Mouse (Mus musculus): Measurements from ENCODE around the gene Fem1b. TPM values are rescaled to one million over a fixed set of nuclear protein-coding genes. Genes with fewer than 3 reads are reported as not detected.

Fem1b gene
- total and polyA plus RNA-seq, 3 experiments, result 4.9 to 16.7 (median 16.1) TPM

DNA sequence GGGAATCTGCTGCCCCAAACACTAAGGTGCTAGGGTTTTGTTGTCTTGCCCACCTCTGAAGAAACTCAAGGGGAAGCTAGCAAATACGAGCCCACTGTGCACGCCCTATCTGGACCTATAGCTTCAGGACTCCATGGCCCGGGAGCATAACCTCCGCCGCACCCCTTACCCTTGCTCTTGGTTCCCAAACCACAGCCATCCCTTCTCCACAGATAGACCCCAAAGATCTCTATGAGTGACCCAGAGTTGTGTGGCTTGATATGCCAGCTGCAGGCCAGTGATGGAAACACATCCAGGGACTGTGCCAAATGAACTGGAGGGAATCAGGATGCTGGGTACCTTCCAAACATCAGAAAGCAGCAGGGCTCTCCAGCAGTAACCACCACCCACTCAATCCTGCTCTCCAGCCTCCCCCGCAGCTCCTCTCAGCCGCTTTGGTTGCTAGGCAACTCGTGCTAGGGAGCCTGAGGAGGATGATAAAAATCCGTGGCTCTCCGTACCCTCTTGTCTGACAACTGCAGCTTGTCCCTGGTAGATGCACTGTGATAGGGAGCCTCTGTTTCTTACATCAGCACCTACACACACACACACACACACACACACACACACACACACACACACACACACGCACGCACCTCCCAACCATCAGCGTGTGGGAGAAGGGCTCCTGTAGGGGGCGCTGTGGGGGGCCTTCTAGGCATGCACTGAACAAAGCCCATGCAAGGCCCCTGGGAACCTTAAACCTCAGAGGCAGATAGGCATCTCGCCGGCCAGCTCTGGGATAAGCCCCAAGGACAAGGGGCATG, 28.6 kb downstream of the Fem1b start:
- DNase-seq, result no peak
- no peaks in the 10 kb centered on the region for H3K4me1 ChIP-seq (ENCODE audit: control insufficient read depth, insufficient read depth, low read length)
- H3K79me2 ChIP-seq (replicated peaks; ENCODE audit: control insufficient read depth, insufficient read depth, low read length), result no peaks in the 10 kb centered on the region
- no peaks in the 10 kb centered on the region for H3K27me3 ChIP-seq (ENCODE audit: control insufficient read depth, insufficient read depth, low read length)
- 45% methylated on average over 16 of the region's 16 CpGs for WGBS
- no peak overlapping the region for H3K4me3 ChIP-seq
- no peak for TF ChIP-seq POLR2A (IDR thresholded peaks at IDR 0.05; ENCODE audit: insufficient read depth, low read depth, low read length)
- H3K9ac ChIP-seq (ENCODE audit: low read depth, low read length), result no peak overlapping the region
- H3K27ac ChIP-seq, result no peak overlapping the region
- H3K36me3 ChIP-seq (ENCODE audit: control insufficient read depth, insufficient read depth, low read length), result no peaks in the 10 kb centered on the region
- intact Hi-C loops (cut with DNase I), result loop anchor here (5.0 to 10.0 kb wide), 2 partner anchors 44 to 308 kb away; no protein-coding TSS in a partner anchor

DNA sequence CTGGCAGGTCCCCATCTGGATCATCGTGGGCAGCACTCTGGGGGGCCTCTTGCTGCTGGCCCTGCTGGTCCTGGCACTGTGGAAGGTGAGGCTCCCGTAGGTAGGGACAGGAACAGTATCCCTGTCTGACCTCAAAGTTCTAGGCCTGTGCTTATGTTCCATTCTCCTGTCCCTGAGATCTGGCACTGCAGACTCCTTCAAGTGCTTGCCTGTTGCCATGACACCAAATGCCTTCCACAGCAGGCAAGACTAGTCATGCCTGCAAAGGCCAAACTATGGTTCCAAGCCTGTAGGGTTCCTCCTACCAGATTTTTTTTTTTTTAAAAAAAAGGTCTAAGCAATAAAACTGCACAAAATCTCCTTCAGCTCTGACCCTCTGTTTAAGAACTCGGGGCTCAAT, 29.8 kb downstream of the Fem1b start:
- TF ChIP-seq POLR2A (IDR thresholded peaks at IDR 0.05; ENCODE audit: insufficient read depth, low read depth, low read length), result no peak
- 0 out of 2 replicates have a peak, but pooled peaks have one; percentile 32 for TF ChIP-seq EP300 (IDR thresholded peaks at IDR 0.05; ENCODE audit: insufficient read depth, low read depth, low read length)
- Histone ChIP-seq H3K4me1 (ENCODE audit: control insufficient read depth, insufficient read depth, low read length) (no peaks in the 10 kb centered on the region), H3K36me3 (ENCODE audit: control insufficient read depth, insufficient read depth, low read length) (no peaks in the 10 kb centered on the region), H3K79me2 (replicated peaks; ENCODE audit: control insufficient read depth, insufficient read depth, low read length) (no peaks in the 10 kb centered on the region), H3K9ac (ENCODE audit: low read depth, low read length) (no peak overlapping the region), H3K27ac (no peak overlapping the region), H3K4me3 (no peak overlapping the region), H3K27me3 (ENCODE audit: control insufficient read depth, insufficient read depth, low read length) (no peaks in the 10 kb centered on the region)
- peak in 1 of 2 experiments; percentile 38 for DNase-seq
- intact Hi-C loops (cut with DNase I), result loop anchor here (5.0 to 10.0 kb wide), 2 partner anchors 45 to 307 kb away; no protein-coding TSS in a partner anchor
- WGBS, result 50% methylated on average over 3 of the region's 3 CpGs

DNA sequence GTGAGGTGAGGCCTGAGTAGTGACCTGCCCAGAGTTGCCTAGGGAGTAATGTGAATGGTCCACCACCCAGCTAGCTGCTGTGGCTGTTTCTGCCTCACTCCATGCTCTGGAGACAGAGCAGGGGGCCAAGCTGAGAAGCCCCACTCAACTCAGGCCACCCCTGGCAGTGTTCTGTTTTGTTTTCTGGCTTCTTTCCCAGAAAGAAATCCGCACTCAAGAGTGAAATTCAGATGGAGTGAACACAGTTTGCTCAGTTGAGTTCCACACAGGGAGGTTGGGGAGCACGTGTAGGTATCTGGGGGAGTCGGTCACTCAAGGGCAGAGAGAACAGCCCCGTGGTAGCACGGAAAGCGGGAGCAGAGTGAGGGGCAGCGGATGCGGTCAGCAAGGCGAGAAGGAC, 33.0 kb downstream of the Fem1b start:
- no peaks in the 10 kb centered on the region for H3K4me1 ChIP-seq (ENCODE audit: control insufficient read depth, insufficient read depth, low read length)
- no peak overlapping the region for H3K4me3 ChIP-seq
- no peaks in the 10 kb centered on the region for H3K27me3 ChIP-seq (ENCODE audit: control insufficient read depth, insufficient read depth, low read length)
- 77% methylated on average over 9 of the region's 9 CpGs for WGBS
- H3K79me2 ChIP-seq (replicated peaks; ENCODE audit: control insufficient read depth, insufficient read depth, low read length), result no peaks in the 10 kb centered on the region
- intact Hi-C loops (cut with DNase I), result loop anchor here (5.0 to 10.0 kb wide), 2 partner anchors 154 to 221 kb away; no protein-coding TSS in a partner anchor
- H3K36me3 ChIP-seq (ENCODE audit: control insufficient read depth, insufficient read depth, low read length), result no peaks in the 10 kb centered on the region
- no peak overlapping the region for H3K27ac ChIP-seq
- TF ChIP-seq CTCF (IDR thresholded peaks at IDR 0.05) (no peak), POLR2A (IDR thresholded peaks at IDR 0.05; ENCODE audit: insufficient read depth, low read depth, low read length) (no peak), EP300 (IDR thresholded peaks at IDR 0.05; ENCODE audit: insufficient read depth, low read depth, low read length) (no peak)
- DNase-seq, result no peak
- no peak overlapping the region for H3K9ac ChIP-seq (ENCODE audit: low read depth, low read length)

GRCm38 (mm10) chr9:62777461-62777860, 34.3 kb downstream of the Fem1b start:
- Histone ChIP-seq H3K27ac (no peak overlapping the region), H3K4me3 (no peak overlapping the region), H3K4me1 (ENCODE audit: control insufficient read depth, insufficient read depth, low read length) (no peaks in the 10 kb centered on the region), H3K79me2 (replicated peaks; ENCODE audit: control insufficient read depth, insufficient read depth, low read length) (no peaks in the 10 kb centered on the region), H3K9ac (ENCODE audit: low read depth, low read length) (no peak overlapping the region), H3K27me3 (ENCODE audit: control insufficient read depth, insufficient read depth, low read length) (no peaks in the 10 kb centered on the region), H3K36me3 (ENCODE audit: control insufficient read depth, insufficient read depth, low read length) (no peaks in the 10 kb centered on the region)
- intact Hi-C loops (cut with DNase I), result loop anchor here (2.0 to 10.0 kb wide), 4 partner anchors 33 to 491 kb away; no protein-coding TSS in a partner anchor
- TF ChIP-seq POLR2A (IDR thresholded peaks at IDR 0.05; ENCODE audit: insufficient read depth, low read depth, low read length) (no peak), CTCF (IDR thresholded peaks at IDR 0.05) (peak; percentile 97; the same call in 1 of the 2 replicates), EP300 (IDR thresholded peaks at IDR 0.05; ENCODE audit: insufficient read depth, low read depth, low read length) (0 out of 2 replicates have a peak, but pooled peaks have one; percentile 36)
- DNase-seq, result peak; percentile 43 to 58
- WGBS, result 6% methylated on average over 5 of the region's 5 CpGs

- intact Hi-C loops (cut with DNase I), result loop anchor here (5.0 to 10.0 kb wide), 2 partner anchors 151 to 218 kb away; no protein-coding TSS in a partner anchor
- no peaks in the 10 kb centered on the region for H3K79me2 ChIP-seq (replicated peaks; ENCODE audit: control insufficient read depth, insufficient read depth, low read length)
- TF ChIP-seq EP300 (IDR thresholded peaks at IDR 0.05; ENCODE audit: insufficient read depth, low read depth, low read length) (no peak), CTCF (IDR thresholded peaks at IDR 0.05) (no peak), POLR2A (IDR thresholded peaks at IDR 0.05; ENCODE audit: insufficient read depth, low read depth, low read length) (no peak)
- H3K27ac ChIP-seq, result no peak overlapping the region
- no peak for DNase-seq
- no peaks in the 10 kb centered on the region for H3K27me3 ChIP-seq (ENCODE audit: control insufficient read depth, insufficient read depth, low read length)
- H3K4me3 ChIP-seq, result no peak overlapping the region
- no peak overlapping the region for H3K9ac ChIP-seq (ENCODE audit: low read depth, low read length)
- WGBS, result 51% methylated on average over 4 of the region's 4 CpGs
- H3K36me3 ChIP-seq (ENCODE audit: control insufficient read depth, insufficient read depth, low read length), result no peaks in the 10 kb centered on the region
- H3K4me1 ChIP-seq (ENCODE audit: control insufficient read depth, insufficient read depth, low read length), result no peaks in the 10 kb centered on the region
These were observed 36.3 kb downstream of the Fem1b start for GRCm38 (mm10) chr9:62775464-62775863.

DNA sequence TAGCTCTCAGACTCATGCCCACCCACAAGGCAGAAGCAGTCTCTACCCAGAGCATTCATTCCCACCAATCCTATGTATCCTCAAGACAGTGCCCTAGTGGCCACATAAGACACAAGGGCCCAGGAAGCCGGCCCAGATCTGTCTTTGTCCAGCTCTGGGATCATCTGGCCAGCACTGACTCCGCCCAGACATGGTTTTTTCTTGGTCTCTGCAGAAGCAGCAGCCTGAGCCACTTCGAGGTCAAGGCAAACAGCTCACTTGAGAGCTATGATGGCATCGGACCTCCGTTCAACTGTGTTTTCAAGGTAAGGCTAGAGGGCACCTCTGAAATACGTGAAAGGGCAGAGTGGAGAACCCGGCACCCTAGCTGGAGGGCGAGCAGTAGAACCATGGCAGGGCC, 39.0 kb downstream of the Fem1b start:
- no peak for DNase-seq
- TF ChIP-seq CTCF (IDR thresholded peaks at IDR 0.05), result no peak
- TF ChIP-seq POLR2A (IDR thresholded peaks at IDR 0.05; ENCODE audit: insufficient read depth, low read depth, low read length), result no peak
- no peak for TF ChIP-seq EP300 (IDR thresholded peaks at IDR 0.05; ENCODE audit: insufficient read depth, low read depth, low read length)
- Histone ChIP-seq H3K27ac (no peak overlapping the region), H3K4me3 (no peak overlapping the region), H3K4me1 (ENCODE audit: control insufficient read depth, insufficient read depth, low read length) (no peaks in the 10 kb centered on the region), H3K27me3 (ENCODE audit: control insufficient read depth, insufficient read depth, low read length) (no peaks in the 10 kb centered on the region), H3K9ac (ENCODE audit: low read depth, low read length) (no peak overlapping the region), H3K36me3 (ENCODE audit: control insufficient read depth, insufficient read depth, low read length) (no peaks in the 10 kb centered on the region), H3K79me2 (replicated peaks; ENCODE audit: control insufficient read depth, insufficient read depth, low read length) (no peaks in the 10 kb centered on the region)
- 77% methylated on average over 8 of the region's 8 CpGs for WGBS
- intact Hi-C loops (cut with DNase I), result loop anchor here (10.0 kb wide), 1 partner anchor 148 kb away; no protein-coding TSS in a partner anchor

Measured in heart, adult 2 months (tissue).